Mouse (Mus musculus) CH12.LX (cell line): ENCODE data around the gene Bicd2. TPM values are rescaled to one million over a fixed set of nuclear protein-coding genes. Genes with fewer than 3 reads are reported as not detected.
A peak's percentile ranks its signal among the peaks of the same experiment; 100 is the strongest.

Experiments used
- DNase-seq: peaks from one replicate; pipeline ENCODE4 v3.0.0-alpha.2; 2013; ENCODE audit errors: extremely low read depth
- H3K27ac ChIP-seq: 2 replicates; pipeline ENCODE4 v1.5.1; 2012; ENCODE audit warnings: low read depth, mild to moderate bottlenecking, control low read depth, moderate library complexity; ENCODE audit not compliant: insufficient read depth
- H3K27me3 ChIP-seq: replicated peaks from 2 replicates; pipeline ENCODE3; 2012; ENCODE audit warnings: inconsistent platforms
- H3K36me3 ChIP-seq, 2 experiments: replicated peaks in 1 of 2; 2 replicates each; pipeline versions ENCODE3 to v1.6.1; 2012; ENCODE audit warnings: inconsistent platforms in 1 of 2, low read length in 1 of 2, mild to moderate bottlenecking in 1 of 2, mixed read lengths in 1 of 2, moderate library complexity in 1 of 2; ENCODE audit not compliant: control insufficient read depth in 1 of 2, insufficient read depth in 1 of 2
- H3K4me1 ChIP-seq, 2 experiments: 2 replicates each; pipeline ENCODE4 v1.6.1; 2012; ENCODE audit warnings: inconsistent platforms in 1 of 2, moderate library complexity in 1 of 2; ENCODE audit not compliant: insufficient read depth in 2 of 2, control insufficient read depth in 1 of 2
- H3K4me2 ChIP-seq: 2 replicates; pipeline ENCODE4 v1.6.1; 2012; ENCODE audit warnings: low read depth, mild to moderate bottlenecking, control low read depth; ENCODE audit not compliant: poor library complexity, insufficient read depth, severe bottlenecking
- H3K4me3 ChIP-seq, 3 experiments: fragments of 150-350 bp in 1 of 3; sonication (generic) in 1 of 3; replicated peaks in 1 of 3; 2 replicates each; pipeline versions ENCODE3 to v1.5.1; 2011 to 2012; ENCODE audit warnings: low read depth in 2 of 3, low read length in 2 of 3, mild to moderate bottlenecking in 2 of 3, moderate library complexity in 2 of 3, control low read depth in 1 of 3, improper control_type of control experiment in 1 of 3, inconsistent platforms in 1 of 3, mixed read lengths in 1 of 3; ENCODE audit not compliant: poor library complexity in 1 of 3
- H3K79me2 ChIP-seq: replicated peaks from 2 replicates; pipeline ENCODE4 v1.6.1; 2012; ENCODE audit warnings: mild to moderate bottlenecking, moderate library complexity; ENCODE audit not compliant: control insufficient read depth, poor library complexity, insufficient read depth, severe bottlenecking; ENCODE audit errors: extremely low read depth
- H3K9ac ChIP-seq: 2 replicates; pipeline ENCODE4 v1.6.1; 2012; ENCODE audit warnings: low read depth, mild to moderate bottlenecking, control low read depth, moderate library complexity; ENCODE audit not compliant: insufficient read depth
- H3K9me3 ChIP-seq: replicated peaks from 2 replicates; pipeline ENCODE3; 2012; ENCODE audit warnings: low read length, inconsistent platforms, mixed read lengths
- CHD2 ChIP-seq: IDR thresholded peaks from 2 replicates; pipeline ENCODE4 v1.6.1; 2011; ENCODE audit warnings: low read length, improper control_type of control experiment
- CTCF ChIP-seq, 2 experiments: IDR thresholded peaks in 1 of 2; conservative IDR thresholded peaks in 1 of 2; 2 replicates each; pipeline ENCODE4 v1.5.1; 2011 to 2012; ENCODE audit warnings: low read depth in 2 of 2, low read length in 2 of 2, improper control_type of control experiment in 1 of 2, inconsistent platforms in 1 of 2, mild to moderate bottlenecking in 1 of 2, moderate library complexity in 1 of 2
- E2F4 ChIP-seq: IDR thresholded peaks from 2 replicates; pipeline ENCODE4 v1.6.1; 2011; ENCODE audit warnings: low read depth, low read length, improper control_type of control experiment; ENCODE audit not compliant: insufficient replicate concordance
- ELF1 ChIP-seq: IDR thresholded peaks from 2 replicates; pipeline ENCODE4 v1.6.1; 2014; ENCODE audit warnings: low read depth, mild to moderate bottlenecking, inconsistent platforms, low read length, improper control_type of control experiment
- EP300 ChIP-seq: IDR thresholded peaks from 2 replicates; pipeline ENCODE4 v1.6.1; 2011; ENCODE audit warnings: low read length, improper control_type of control experiment
- ETS1 ChIP-seq: conservative IDR thresholded peaks from 2 replicates; pipeline ENCODE4 v1.6.1; 2012; ENCODE audit warnings: low read depth, mild to moderate bottlenecking, inconsistent platforms, low read length, improper control_type of control experiment, moderate library complexity
- GABPA ChIP-seq: IDR thresholded peaks from 2 replicates; pipeline ENCODE4 v1.6.1; 2012; ENCODE audit warnings: low read depth, low read length, improper control_type of control experiment, inconsistent platforms; ENCODE audit not compliant: insufficient replicate concordance
- HCFC1 ChIP-seq: IDR thresholded peaks from 2 replicates; pipeline ENCODE4 v1.6.1; 2012; ENCODE audit warnings: low read depth, mild to moderate bottlenecking, inconsistent platforms, low read length, improper control_type of control experiment
- IRF4 ChIP-seq: IDR thresholded peaks from 2 replicates; pipeline ENCODE4 v1.6.1; 2014; ENCODE audit warnings: low read depth, mild to moderate bottlenecking, inconsistent platforms, low read length, improper control_type of control experiment
- JUND ChIP-seq: conservative IDR thresholded peaks from 2 replicates; pipeline ENCODE4 v1.6.1; 2011; ENCODE audit warnings: low read depth, low read length, improper control_type of control experiment
- KAT2A ChIP-seq: IDR thresholded peaks from 2 replicates; pipeline ENCODE4 v1.6.1; 2012; ENCODE audit warnings: low read length, improper control_type of control experiment, inconsistent platforms; ENCODE audit not compliant: insufficient replicate concordance
- MAX ChIP-seq: IDR thresholded peaks from 2 replicates; pipeline ENCODE4 v1.6.1; 2011; ENCODE audit warnings: low read length, improper control_type of control experiment
- MAZ ChIP-seq: IDR thresholded peaks from 2 replicates; pipeline ENCODE4 v1.6.1; 2012; ENCODE audit warnings: low read depth, mild to moderate bottlenecking, inconsistent platforms, low read length, improper control_type of control experiment, moderate library complexity
- MEF2A ChIP-seq: IDR thresholded peaks from 2 replicates; pipeline ENCODE4 v1.6.1; 2014; ENCODE audit warnings: low read depth, mild to moderate bottlenecking, inconsistent platforms, low read length, improper control_type of control experiment, borderline replicate concordance
- MXI1 ChIP-seq: IDR thresholded peaks from 2 replicates; pipeline ENCODE4 v1.6.1; 2011; ENCODE audit warnings: mild to moderate bottlenecking, low read depth, low read length, improper control_type of control experiment
- MYC ChIP-seq: IDR thresholded peaks from 2 replicates; pipeline ENCODE4 v1.6.1; 2011; ENCODE audit warnings: low read depth, mild to moderate bottlenecking, improper control_type of control experiment, low read length
- NELFE ChIP-seq: IDR thresholded peaks from 2 replicates; pipeline ENCODE4 v1.6.1; 2011; ENCODE audit warnings: low read depth, low read length, improper control_type of control experiment
- NRF1 ChIP-seq: IDR thresholded peaks from 2 replicates; pipeline ENCODE4 v1.6.1; 2014; ENCODE audit warnings: low read depth, mild to moderate bottlenecking, inconsistent platforms, low read length, improper control_type of control experiment, moderate library complexity
- PAX5 ChIP-seq: IDR thresholded peaks from 2 replicates; pipeline ENCODE4 v1.6.1; 2012; ENCODE audit warnings: low read length, inconsistent platforms, mixed read lengths
- POLR2A ChIP-seq: IDR thresholded peaks from 2 replicates; pipeline ENCODE4 v1.6.1; 2011; ENCODE audit warnings: low read depth, mild to moderate bottlenecking, improper control_type of control experiment, low read length
- POLR2AphosphoS2 ChIP-seq: IDR thresholded peaks from 2 replicates; pipeline ENCODE4 v1.6.1; 2011; ENCODE audit warnings: low read depth, low read length, improper control_type of control experiment
- SIN3A ChIP-seq: IDR thresholded peaks from 2 replicates; pipeline ENCODE4 v1.6.1; 2012; ENCODE audit warnings: low read length, improper control_type of control experiment, inconsistent platforms
- SMC3 ChIP-seq: IDR thresholded peaks from 2 replicates; pipeline ENCODE4 v1.6.1; 2011; ENCODE audit warnings: low read depth, low read length, improper control_type of control experiment
- TBP ChIP-seq: conservative IDR thresholded peaks from 2 replicates; pipeline ENCODE4 v1.6.1; 2011; ENCODE audit warnings: low read depth, low read length, improper control_type of control experiment
- USF1 ChIP-seq: IDR thresholded peaks from 2 replicates; pipeline ENCODE4 v1.6.1; 2014; ENCODE audit warnings: low read depth, mild to moderate bottlenecking, inconsistent platforms, low read length, improper control_type of control experiment
- ZMIZ1 ChIP-seq: IDR thresholded peaks from 2 replicates; pipeline ENCODE4 v1.6.1; 2012; ENCODE audit warnings: low read depth, mild to moderate bottlenecking, inconsistent platforms, low read length, improper control_type of control experiment
- dilution Hi-C: fragments of 300-500 bp; cut with MboI; formaldehyde crosslinking; loops from 2 replicates; pipeline ENCODE4 v1.14.3; 2020; ENCODE audit warnings: low sequenced_read_pairs; ENCODE audit not compliant: extremely low pct_unique_long_range_greater_than_20kb, extremely low pct_ligation_motif_present
- in situ Hi-C: fragments of 300-500 bp; cut with MboI; formaldehyde crosslinking; loops from 3 replicates; pipeline ENCODE4 v1.14.3; 2019; ENCODE audit warnings: low sequenced_read_pairs, low pct_ligation_motif_present, low pct_unique_long_range_greater_than_20kb, mixed read lengths
- polyA plus RNA-seq: library from polyadenylated mRNA; unstranded; fragments of >175 nt; gene quantifications from 2 replicates; pipeline ENCODE4 v1.2.1, GENCODE M21; 2012; ENCODE audit warnings: low read depth; ENCODE audit not compliant: insufficient read length
- total RNA-seq, 2 experiments: library from RNA; depleted of rRNA; stranded (reverse); fragments of 300-350 nt in 1 of 2; fragments of >200 nt in 1 of 2; gene quantifications; 2 replicates each; pipeline ENCODE4 v1.2.3; 2012 to 2014

Bicd2 gene
- total RNA-seq (2012; rRNA removed) (21.0 and 21.3 TPM in 2 replicates), total RNA-seq (2014; rRNA removed) (16.9 and 18.0 TPM in 2 replicates), polyA plus RNA-seq (26.5 and 27.0 TPM in 2 replicates)

- Histone ChIP-seq H3K4me2 (peak within 1 kb of the TSS; percentile 72), H3K36me3 (peaks cover 0 to 13% of the 10 kb centered on the region in 2 experiments), H3K4me3 (peak within 1 kb of the TSS; percentile 85 to 100 (median 95)), H3K79me2 (peaks cover 18% of the 10 kb centered on the region; the same call in 1 of the 2 replicates), H3K27me3 (no peaks in the 10 kb centered on the region), H3K4me1 (peaks cover 10 to 53% of the 10 kb centered on the region in 2 experiments), H3K27ac (no peak within 1 kb of the TSS), H3K9ac (peak within 1 kb of the TSS; percentile 79), H3K9me3 (no peaks in the 10 kb centered on the region)
- in situ Hi-C loops (no loop called here), dilution Hi-C loops (no loop called here)
- peak; percentile 79; the same call in 1 of the 2 replicates for TF ChIP-seq ZMIZ1
- peak; percentile 67 for TF ChIP-seq MEF2A
- peak; percentile 37; the same call in 1 of the 2 replicates for TF ChIP-seq IRF4
- peak; percentile 85 for TF ChIP-seq CHD2
- peak; percentile 78; the same call in 1 of the 2 replicates for TF ChIP-seq MAZ
- TF ChIP-seq TBP, result no peak
- peak; percentile 84 for TF ChIP-seq MXI1
- peak; percentile 78 for TF ChIP-seq NELFE
- TF ChIP-seq SMC3, result no peak
- peak; percentile 81 for TF ChIP-seq POLR2A
- peak; percentile 97 for TF ChIP-seq HCFC1
- TF ChIP-seq NRF1, result peak; percentile 86
- peak; percentile 59; the same call in 1 of the 2 replicates for TF ChIP-seq POLR2AphosphoS2
- 0 out of 4 replicates have a peak, but pooled peaks of 1 of the 2 experiments have one; percentile 8 for TF ChIP-seq CTCF (conservative IDR thresholded peaks at IDR 0.05 in 1 of 2, IDR thresholded peaks at IDR 0.05 in 1 of 2; ENCODE audit: low read depth in 2 of 2, low read length in 2 of 2)
- TF ChIP-seq KAT2A, result peak; percentile 99
- no peak for TF ChIP-seq EP300
- TF ChIP-seq MYC, result peak; percentile 59; the same call in 1 of the 2 replicates
- no peak for TF ChIP-seq PAX5
- 0 out of 2 replicates have a peak, but pooled peaks have one; percentile 46 for TF ChIP-seq E2F4
- no peak for TF ChIP-seq JUND
- peak; percentile 75 for TF ChIP-seq ELF1
- peak; percentile 70 for TF ChIP-seq MAX
- 0 out of 2 replicates have a peak, but pooled peaks have one; percentile 28 for TF ChIP-seq USF1
- peak; percentile 71; the same call in 1 of the 2 replicates for TF ChIP-seq SIN3A
- TF ChIP-seq GABPA, result peak; percentile 96
- no peak for TF ChIP-seq ETS1
- DNase-seq, result peak; percentile 98
Measured at GRCm38 (mm10) chr13:49341012-49341830, at the start of gene Bicd2. Gene Bicd2, plus strand, starts transcription at chr13:49341585.
